Mouse (Mus musculus) ES-E14 (cell line): Measurements from ENCODE around the gene Dpep2nb.

Experiments
- CHD2 ChIP-seq: IDR thresholded peaks from 2 replicates; pipeline ENCODE4 v1.6.1; 2014; ENCODE audit warnings: mild to moderate bottlenecking, low read depth, low read length, inconsistent platforms
- HCFC1 ChIP-seq: IDR thresholded peaks from 2 replicates; pipeline ENCODE4 v1.6.1; 2012; ENCODE audit warnings: low read length, inconsistent platforms, borderline replicate concordance; ENCODE audit not compliant: insufficient read depth
- MAFK ChIP-seq: IDR thresholded peaks from 2 replicates; pipeline ENCODE4 v1.6.1; 2014; ENCODE audit warnings: mild to moderate bottlenecking, low read depth, low read length, inconsistent platforms; ENCODE audit not compliant: insufficient read depth
- ZC3H11A ChIP-seq: IDR thresholded peaks from 2 replicates; pipeline ENCODE4 v1.6.1; 2012; ENCODE audit warnings: low read depth, mild to moderate bottlenecking, inconsistent platforms, low read length, borderline replicate concordance
- ZNF384 ChIP-seq: IDR thresholded peaks from 2 replicates; pipeline ENCODE4 v1.6.1; 2012; ENCODE audit warnings: low read depth, low read length, inconsistent platforms

GRCm38 (mm10) chr8:105949350-105949749 lies 56.4 kb downstream of the Dpep2nb start:
- TF ChIP-seq ZNF384, result no peak
- TF ChIP-seq MAFK, result no peak
- TF ChIP-seq ZC3H11A, result no peak
- no peak for TF ChIP-seq CHD2
- no peak for TF ChIP-seq HCFC1
